Mouse (Mus musculus) brain, embryonic 14.5 days (tissue): ENCODE measurements around the gene Rslcan18.

Experiments
- CTCF ChIP-seq: fragments of 200-500 bp; IDR thresholded peaks from 2 replicates; pipeline ENCODE4 v1.5.1; 2012; ENCODE audit warnings: inconsistent platforms, mild to moderate bottlenecking, moderate library complexity, borderline replicate concordance; ENCODE audit not compliant: insufficient read depth, insufficient read length; ENCODE audit errors: extremely low read depth
- POLR2A ChIP-seq: fragments of 200-500 bp; IDR thresholded peaks from 2 replicates; pipeline ENCODE4 v1.6.1; 2012; ENCODE audit warnings: mild to moderate bottlenecking, inconsistent platforms, borderline replicate concordance; ENCODE audit not compliant: poor library complexity, insufficient read depth, insufficient read length, severe bottlenecking; ENCODE audit errors: extremely low read depth

DNA sequence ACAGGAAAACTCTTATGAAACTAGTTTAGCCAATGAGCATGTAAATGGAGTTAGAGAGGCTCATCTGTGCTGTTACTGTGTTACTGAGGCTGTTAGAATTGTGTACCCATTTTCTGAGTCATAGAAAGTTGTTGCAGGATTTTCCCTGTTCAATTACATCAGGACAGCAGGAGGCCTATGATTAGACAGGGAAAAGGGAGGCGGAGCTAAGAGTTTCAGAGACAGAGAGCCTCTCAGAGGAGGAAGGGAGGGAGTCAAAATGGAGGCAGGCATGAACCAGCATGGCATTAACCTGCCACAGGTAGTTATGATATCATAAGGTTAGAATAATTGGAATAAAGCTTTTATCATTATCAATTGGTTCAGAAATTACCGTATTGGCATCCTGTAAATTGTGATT lies 43.3 kb downstream of the Rslcan18 start:
- TF ChIP-seq CTCF (no peak), POLR2A (no peak)
